In the genomic region with DNA sequence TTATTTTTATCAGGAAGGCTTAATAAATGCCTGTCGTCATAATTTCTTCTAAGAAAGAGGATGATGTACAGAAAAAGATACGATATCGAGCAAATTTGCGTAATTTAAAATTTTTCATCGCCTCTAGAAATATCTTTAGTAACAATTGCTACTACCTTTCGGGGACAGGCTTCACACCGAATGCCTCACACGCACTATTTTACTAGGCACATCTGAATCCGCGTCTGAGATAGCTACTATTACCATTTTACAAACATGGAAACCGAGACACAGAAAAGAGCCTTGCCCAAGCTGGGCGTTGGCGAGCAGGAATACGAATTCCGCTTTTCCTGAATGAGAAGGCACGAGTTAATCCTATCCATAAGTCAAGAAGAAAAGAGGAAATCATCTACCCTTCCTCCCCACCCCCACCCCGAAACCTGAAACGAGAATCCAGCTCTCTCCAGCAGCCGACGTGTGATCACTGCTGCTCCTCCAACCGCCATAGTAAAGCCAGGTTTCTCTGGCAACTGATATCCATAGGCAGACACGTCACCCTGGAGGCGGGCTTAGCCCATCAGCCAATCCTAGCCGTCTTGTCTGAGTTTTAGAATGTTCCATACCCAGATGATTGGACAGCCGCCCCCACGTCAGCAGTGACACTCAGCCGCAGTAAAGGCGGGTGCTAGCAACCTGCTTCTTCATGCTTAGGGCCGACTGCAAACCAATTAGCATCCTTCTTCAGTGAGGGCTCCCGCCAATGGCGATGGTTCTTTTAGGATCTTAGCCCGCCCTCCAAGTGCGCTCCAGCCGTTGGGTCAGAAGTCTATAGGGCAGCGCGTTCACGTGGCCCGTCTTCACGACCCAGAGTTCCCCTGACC, we compare ENCODE assay signal across 8 mouse cellular contexts. TPM values are rescaled to one million over a fixed set of nuclear protein-coding genes. Genes with fewer than 3 reads are reported as not detected.
DNase-seq lines count a peak whose midpoint lies in the region; ATAC-seq and TF ChIP-seq lines count a peak whose summit lies in the region.

No protein-coding gene starts in this region.

- peak overlapping the region; percentile 93 for H3K27ac ChIP-seq in embryonic facial prominence, embryonic 14.5 days (replicated peaks; ENCODE audit: low read depth, low read length)
- peak overlapping the region; percentile 95 for H3K27ac ChIP-seq in heart, adult 2 months
- H3K27ac ChIP-seq in limb, embryonic 13.5 days, result peak overlapping the region; percentile 84
- peak overlapping the region; percentile 92 for H3K27ac ChIP-seq in midbrain, embryonic 16.5 days (ENCODE audit: low read length)

- H3K4me2 ChIP-seq in embryonic facial prominence, embryonic 14.5 days (ENCODE audit: low read depth, low read length), result peak overlapping the region; percentile 60; the same call in 1 of the 2 replicates
- no peak overlapping the region for H3K4me2 ChIP-seq in limb, embryonic 13.5 days (replicated peaks)
- peak overlapping the region; percentile 26 for H3K4me2 ChIP-seq in midbrain, embryonic 16.5 days (ENCODE audit: low read length)

- 23% methylated on average over 38 of the region's 39 CpGs for WGBS in embryonic facial prominence, embryonic 14.5 days
- 25% methylated on average over 39 of the region's 39 CpGs for WGBS in heart, adult 2 months
- 19% methylated on average over 39 of the region's 39 CpGs for WGBS in limb, embryonic 13.5 days
- WGBS in midbrain, embryonic 16.5 days, result 26% methylated on average over 39 of the region's 39 CpGs

- H3K79me2 ChIP-seq in heart, adult 2 months (replicated peaks; ENCODE audit: control insufficient read depth, insufficient read depth, low read length), result no peaks in the 10 kb centered on the region; the same call in 1 of the 2 replicates

- TF ChIP-seq POLR2A in heart, adult 2 months (IDR thresholded peaks at IDR 0.05; ENCODE audit: insufficient read depth, low read depth, low read length), result peak; percentile 94

- peak; percentile 98 for DNase-seq in 3T3-L1 (ENCODE audit: low read depth, low spot score)
- DNase-seq in adrenal gland, postnatal 25 days, result peak; percentile 84
- peak; percentile 98 for DNase-seq in embryonic facial prominence, embryonic 14.5 days (ENCODE audit: low spot score)
- DNase-seq in heart, adult 2 months, result peak; percentile 86 to 95
- DNase-seq in kidney, adult 8-10 months, result peak; percentile 94 to 97
- DNase-seq in spleen, postnatal 36 days (ENCODE audit: low spot score in 2 of 2), result peak; percentile 94

- no peaks in the 10 kb centered on the region for H3K9me3 ChIP-seq in embryonic facial prominence, embryonic 14.5 days (ENCODE audit: control insufficient read depth, low read length)
- no peaks in the 10 kb centered on the region for H3K9me3 ChIP-seq in limb, embryonic 13.5 days
- no peaks in the 10 kb centered on the region for H3K9me3 ChIP-seq in midbrain, embryonic 16.5 days (replicated peaks; ENCODE audit: control insufficient read depth, low read length, poor library complexity, severe bottlenecking)

- H3K4me1 ChIP-seq in embryonic facial prominence, embryonic 14.5 days (ENCODE audit: control insufficient read depth, insufficient read depth, low read length), result peaks cover 4% of the 10 kb centered on the region; the same call in 1 of the 2 replicates
- peaks cover 2% of the 10 kb centered on the region for H3K4me1 ChIP-seq in heart, adult 2 months (ENCODE audit: control insufficient read depth, insufficient read depth, low read length)
- peaks cover 7% of the 10 kb centered on the region for H3K4me1 ChIP-seq in limb, embryonic 13.5 days
- peaks cover 7% of the 10 kb centered on the region for H3K4me1 ChIP-seq in midbrain, embryonic 16.5 days (ENCODE audit: control insufficient read depth, insufficient read depth, low read length)

- no peaks in the 10 kb centered on the region; the same call in 1 of the 2 replicates for H3K27me3 ChIP-seq in embryonic facial prominence, embryonic 14.5 days (replicated peaks; ENCODE audit: control insufficient read depth, insufficient read depth, low read length)
- no peaks in the 10 kb centered on the region for H3K27me3 ChIP-seq in heart, adult 2 months (ENCODE audit: control insufficient read depth, insufficient read depth, low read length)
- H3K27me3 ChIP-seq in limb, embryonic 13.5 days, result no peaks in the 10 kb centered on the region; the same call in 1 of the 2 replicates
- no peaks in the 10 kb centered on the region for H3K27me3 ChIP-seq in midbrain, embryonic 16.5 days (ENCODE audit: control insufficient read depth, insufficient read depth, low read depth, low read length)

- peak overlapping the region; percentile 59 for H3K4me3 ChIP-seq in embryonic facial prominence, embryonic 14.5 days (ENCODE audit: low read depth, low read length)
- H3K4me3 ChIP-seq in heart, adult 2 months, result peak overlapping the region; percentile 56
- peak overlapping the region; percentile 55 for H3K4me3 ChIP-seq in limb, embryonic 13.5 days
- peak overlapping the region; percentile 52 for H3K4me3 ChIP-seq in midbrain, embryonic 16.5 days (ENCODE audit: low read depth, low read length)

- H3K36me3 ChIP-seq in embryonic facial prominence, embryonic 14.5 days (ENCODE audit: control insufficient read depth, insufficient read depth, low read length), result peaks cover 12% of the 10 kb centered on the region
- peaks cover 7% of the 10 kb centered on the region for H3K36me3 ChIP-seq in heart, adult 2 months (ENCODE audit: control insufficient read depth, insufficient read depth, low read length)
- peaks cover 8% of the 10 kb centered on the region; the same call in 1 of the 2 replicates for H3K36me3 ChIP-seq in limb, embryonic 13.5 days
- H3K36me3 ChIP-seq in midbrain, embryonic 16.5 days (ENCODE audit: control insufficient read depth, insufficient read depth, low read length), result no peaks in the 10 kb centered on the region

- peak overlapping the region; percentile 84 for H3K9ac ChIP-seq in embryonic facial prominence, embryonic 14.5 days (ENCODE audit: low read depth, low read length)
- H3K9ac ChIP-seq in heart, adult 2 months (ENCODE audit: low read depth, low read length), result peak overlapping the region; percentile 63
- peak overlapping the region; percentile 76 for H3K9ac ChIP-seq in limb, embryonic 13.5 days
- peak overlapping the region; percentile 71 for H3K9ac ChIP-seq in midbrain, embryonic 16.5 days (ENCODE audit: low read depth, low read length)

- intact Hi-C loops in heart, adult 2 months (cut with DNase I), result loop anchor here (5.0 kb wide), 2 partner anchors 296 to 401 kb away; a partner anchor contains a TSS

- TF ChIP-seq EP300 in heart, adult 2 months (IDR thresholded peaks at IDR 0.05; ENCODE audit: insufficient read depth, low read depth, low read length), result 0 out of 2 replicates have a peak, but pooled peaks have one; percentile 61

- ATAC-seq in embryonic facial prominence, embryonic 14.5 days (ENCODE audit: low read depth), result peak; percentile 97
- peak; percentile 97 for ATAC-seq in limb, embryonic 13.5 days (ENCODE audit: low FRiP score, low read depth)
- peak; percentile 98 for ATAC-seq in midbrain, embryonic 16.5 days

- TF ChIP-seq CTCF in heart, adult 2 months (IDR thresholded peaks at IDR 0.05), result no peak

RNA-seq across cellular contexts. Expression of a gene that starts 2.5 kb away (rescaled TPM):
- 257 and 345 TPM in 2 replicates for total RNA-seq in adrenal gland, postnatal 25 days (2021)
- 655 and 681 TPM in 2 replicates for polyA plus RNA-seq in embryonic facial prominence, embryonic 14.5 days (2014; fragmentation: Nextera tagmentation; extraction: Ambion mirVana)
- total RNA-seq in heart, adult 2 months (2021), result 10 to 100 TPM; 76.0 to 90.4 TPM
- 27.5 and 60.8 TPM in 2 replicates for polyA plus RNA-seq in heart, adult 2 months (2012; rRNA removed)
- 676 and 684 TPM in 2 replicates for polyA plus RNA-seq in limb, embryonic 13.5 days (2015; fragmentation: Nextera tagmentation; extraction: Ambion mirVana)
- polyA plus RNA-seq in midbrain, embryonic 16.5 days (2015; fragmentation: Nextera tagmentation; extraction: Ambion mirVana), result 612 and 639 TPM in 2 replicates

RNA-seq across cellular contexts. Expression of a gene that starts 33.2 kb away (rescaled TPM):
- 8.2 and 10.1 TPM in 2 replicates for total RNA-seq in adrenal gland, postnatal 25 days (2021)
- polyA plus RNA-seq in embryonic facial prominence, embryonic 14.5 days (2014; fragmentation: Nextera tagmentation; extraction: Ambion mirVana), result 16.4 and 17.4 TPM in 2 replicates
- total RNA-seq in heart, adult 2 months (2021), result 1 to 10 TPM; 4.8 TPM
- 2.0 and 3.2 TPM in 2 replicates for polyA plus RNA-seq in heart, adult 2 months (2012; rRNA removed)
- 13.8 and 14.9 TPM in 2 replicates for polyA plus RNA-seq in limb, embryonic 13.5 days (2015; fragmentation: Nextera tagmentation; extraction: Ambion mirVana)
- 25.0 and 29.3 TPM in 2 replicates for polyA plus RNA-seq in midbrain, embryonic 16.5 days (2015; fragmentation: Nextera tagmentation; extraction: Ambion mirVana)

RNA-seq across cellular contexts. Expression of a gene that starts 38.9 kb away (rescaled TPM):
- not detected in 2 replicates for total RNA-seq in adrenal gland, postnatal 25 days (2021)
- 0.17 and 0.18 TPM in 2 replicates for polyA plus RNA-seq in embryonic facial prominence, embryonic 14.5 days (2014; fragmentation: Nextera tagmentation; extraction: Ambion mirVana)
- not detected for total RNA-seq in heart, adult 2 months (2021)
- not detected in 2 replicates for polyA plus RNA-seq in heart, adult 2 months (2012; rRNA removed)
- 0.10 and 0.20 TPM in 2 replicates for polyA plus RNA-seq in limb, embryonic 13.5 days (2015; fragmentation: Nextera tagmentation; extraction: Ambion mirVana)
- polyA plus RNA-seq in midbrain, embryonic 16.5 days (2015; fragmentation: Nextera tagmentation; extraction: Ambion mirVana), result not detected in 2 replicates

Comparison
In these comparisons a context has a peak if more than half of its experiments do, and no peak if none do; other contexts are left out.
1. Peak in every context shown above with its lines: DNase-seq, ATAC-seq, H3K4me3 ChIP-seq and H3K27ac ChIP-seq.